Mouse (Mus musculus) liver, embryonic 12.5 days (tissue): ENCODE measurements around the gene Cbr4. TPM values are rescaled to one million over a fixed set of nuclear protein-coding genes. Genes with fewer than 3 reads are reported as not detected.

Source experiments
- ATAC-seq: fragments of 200-750 bp; cut with Nextera tagmentation; 2 replicates; pipeline ENCODE4 v1.8.0; 2017; ENCODE audit warnings: moderate number of reproducible peaks, mild to moderate bottlenecking, moderate library complexity
- H3K27ac ChIP-seq: fragments of 300-500 bp; sonication (generic); 2 replicates; pipeline ENCODE4 v1.5.1; 2016; ENCODE audit warnings: mild to moderate bottlenecking
- H3K27me3 ChIP-seq: fragments of 300-500 bp; sonication (generic); replicated peaks from 2 replicates; pipeline ENCODE4 v1.6.1; 2016; ENCODE audit warnings: mild to moderate bottlenecking, moderate library complexity
- H3K36me3 ChIP-seq: fragments of 300-500 bp; sonication (generic); 2 replicates; pipeline ENCODE4 v1.6.1; 2016; ENCODE audit warnings: mild to moderate bottlenecking, moderate library complexity
- H3K4me1 ChIP-seq: fragments of 300-500 bp; sonication (generic); 2 replicates; pipeline ENCODE4 v1.6.1; 2016
- H3K4me2 ChIP-seq: fragments of 300-500 bp; sonication (generic); 2 replicates; pipeline ENCODE4 v1.6.1; 2016; ENCODE audit warnings: mild to moderate bottlenecking, moderate library complexity
- H3K4me3 ChIP-seq: fragments of 300-500 bp; sonication (generic); 2 replicates; pipeline ENCODE4 v1.5.1; 2016; ENCODE audit warnings: mild to moderate bottlenecking, moderate library complexity
- H3K9ac ChIP-seq: fragments of 300-500 bp; sonication (generic); 2 replicates; pipeline ENCODE4 v1.6.1; 2016; ENCODE audit warnings: mild to moderate bottlenecking, moderate library complexity
- H3K9me3 ChIP-seq: fragments of 300-500 bp; sonication (generic); replicated peaks from 2 replicates; pipeline ENCODE4 v1.6.1; 2016; ENCODE audit warnings: mild to moderate bottlenecking, moderate library complexity
- WGBS: fragments of 180-500 bp; shearing (Covaris S2); methylation state at CpG from one replicate; pipeline ENCODE4 v1.1.7; 2016; ENCODE audit not compliant: insufficient replicate concordance; 5-methylcytosine and 5-hydroxymethylcytosine counted together
- polyA plus RNA-seq: library from polyadenylated mRNA; unstranded; fragments of >200 nt; fragmentation: Nextera tagmentation; extraction: Ambion mirVana; gene quantifications from 2 replicates; pipeline ENCODE4 v1.2.1, GENCODE M21; 2016

The Cbr4 gene
- polyA plus RNA-seq, 1 experiment from 2014 or later: 19.6 TPM

GRCm38 (mm10) chr8:61466696-61467552, 20.6 kb upstream of the Cbr4 start:
- Histone ChIP-seq H3K9me3 (no peaks in the 10 kb centered on the region), H3K27me3 (no peaks in the 10 kb centered on the region), H3K4me2 (no peak overlapping the region), H3K9ac (no peak overlapping the region), H3K4me3 (no peak overlapping the region), H3K36me3 (no peaks in the 10 kb centered on the region), H3K27ac (no peak overlapping the region), H3K4me1 (no peaks in the 10 kb centered on the region)
- WGBS: 83% methylated on average over 15 of the region's 15 CpGs
- no peak for ATAC-seq

GRCm38 (mm10) chr8:61467553-61467815, 20.1 kb upstream of the Cbr4 start:
- Histone ChIP-seq H3K36me3 (no peaks in the 10 kb centered on the region), H3K4me2 (no peak overlapping the region), H3K9me3 (no peaks in the 10 kb centered on the region), H3K9ac (no peak overlapping the region), H3K4me1 (no peaks in the 10 kb centered on the region), H3K4me3 (no peak overlapping the region), H3K27me3 (no peaks in the 10 kb centered on the region), H3K27ac (no peak overlapping the region)
- ATAC-seq: no peak
- 75% methylated on average over 3 of the region's 3 CpGs for WGBS

- no peak overlapping the region for H3K4me2 ChIP-seq
- H3K9ac ChIP-seq: no peak overlapping the region
- H3K4me3 ChIP-seq: no peak overlapping the region
- no peaks in the 10 kb centered on the region for H3K27me3 ChIP-seq
- 60% methylated on average over 4 of the region's 4 CpGs for WGBS
- ATAC-seq: no peak
- no peaks in the 10 kb centered on the region for H3K36me3 ChIP-seq
- H3K4me1 ChIP-seq: no peaks in the 10 kb centered on the region
- H3K27ac ChIP-seq: no peak overlapping the region
- H3K9me3 ChIP-seq: no peaks in the 10 kb centered on the region
Measured at GRCm38 (mm10) chr8:61470213-61470612, 17.3 kb upstream of the Cbr4 start.

- no peaks in the 10 kb centered on the region for H3K36me3 ChIP-seq
- H3K27me3 ChIP-seq: no peaks in the 10 kb centered on the region
- no peaks in the 10 kb centered on the region for H3K4me1 ChIP-seq
- 57% methylated on average over 6 of the region's 6 CpGs for WGBS
- H3K9me3 ChIP-seq: no peaks in the 10 kb centered on the region
- ATAC-seq: no peak
- H3K4me3 ChIP-seq: no peak overlapping the region
- no peak overlapping the region for H3K27ac ChIP-seq
- H3K9ac ChIP-seq: no peak overlapping the region
- H3K4me2 ChIP-seq: no peak overlapping the region
Measured at GRCm38 (mm10) chr8:61475251-61475673, 12.3 kb upstream of the Cbr4 start.

GRCm38 (mm10) chr8:61476160-61476559, 11.4 kb upstream of the Cbr4 start:
- Histone ChIP-seq H3K27ac (no peak overlapping the region), H3K4me1 (no peaks in the 10 kb centered on the region), H3K9ac (no peak overlapping the region), H3K4me2 (no peak overlapping the region), H3K36me3 (no peaks in the 10 kb centered on the region), H3K9me3 (no peaks in the 10 kb centered on the region), H3K27me3 (no peaks in the 10 kb centered on the region), H3K4me3 (no peak overlapping the region)
- 82% methylated on average over 9 of the region's 9 CpGs for WGBS
- no peak for ATAC-seq

- ATAC-seq: no peak
- no peak overlapping the region for H3K4me2 ChIP-seq
- H3K36me3 ChIP-seq: no peaks in the 10 kb centered on the region
- H3K4me1 ChIP-seq: no peaks in the 10 kb centered on the region
- no peak overlapping the region for H3K27ac ChIP-seq
- no peak overlapping the region for H3K4me3 ChIP-seq
- no peaks in the 10 kb centered on the region for H3K27me3 ChIP-seq
- WGBS: 80% methylated on average over 4 of the region's 4 CpGs
- no peaks in the 10 kb centered on the region for H3K9me3 ChIP-seq
- H3K9ac ChIP-seq: no peak overlapping the region
Measured at GRCm38 (mm10) chr8:61478150-61478549, 9.4 kb upstream of the Cbr4 start.

- Histone ChIP-seq H3K4me3 (no peak overlapping the region), H3K36me3 (no peaks in the 10 kb centered on the region), H3K27me3 (no peaks in the 10 kb centered on the region), H3K9ac (no peak overlapping the region), H3K4me1 (no peaks in the 10 kb centered on the region), H3K9me3 (no peaks in the 10 kb centered on the region), H3K4me2 (no peak overlapping the region), H3K27ac (no peak overlapping the region)
- no peak for ATAC-seq
- WGBS: 77% methylated on average over 8 of the region's 8 CpGs
Measured at GRCm38 (mm10) chr8:61478793-61479192, 8.7 kb upstream of the Cbr4 start.

- Histone ChIP-seq H3K36me3 (no peaks in the 10 kb centered on the region), H3K27ac (no peak overlapping the region), H3K27me3 (no peaks in the 10 kb centered on the region), H3K4me2 (no peak overlapping the region), H3K4me1 (no peaks in the 10 kb centered on the region), H3K4me3 (no peak overlapping the region), H3K9ac (no peak overlapping the region), H3K9me3 (no peaks in the 10 kb centered on the region)
- ATAC-seq: peak; percentile 51; the same call in 1 of the 2 replicates
- 50% methylated on average over 11 of the region's 11 CpGs for WGBS
Measured at GRCm38 (mm10) chr8:61479506-61480214, 7.9 kb upstream of the Cbr4 start.

- Histone ChIP-seq H3K9me3 (no peaks in the 10 kb centered on the region), H3K4me1 (no peaks in the 10 kb centered on the region), H3K4me3 (no peak overlapping the region), H3K27ac (no peak overlapping the region), H3K4me2 (no peak overlapping the region), H3K36me3 (no peaks in the 10 kb centered on the region), H3K27me3 (no peaks in the 10 kb centered on the region), H3K9ac (no peak overlapping the region)
- no peak for ATAC-seq
- 80% methylated on average over 14 of the region's 14 CpGs for WGBS
Measured at GRCm38 (mm10) chr8:61480260-61480967, 7.1 kb upstream of the Cbr4 start.

- peaks cover 9% of the 10 kb centered on the region for H3K4me1 ChIP-seq
- H3K9me3 ChIP-seq: no peaks in the 10 kb centered on the region
- WGBS: 87% methylated on average over 2 of the region's 2 CpGs
- H3K9ac ChIP-seq: peak overlapping the region; percentile 80; the same call in 1 of the 2 replicates
- H3K27ac ChIP-seq: no peak overlapping the region
- peak overlapping the region; percentile 77 for H3K4me3 ChIP-seq
- peak; percentile 19; the same call in 1 of the 2 replicates for ATAC-seq
- H3K4me2 ChIP-seq: peak overlapping the region; percentile 80
- H3K36me3 ChIP-seq: peaks cover 7% of the 10 kb centered on the region; the same call in 1 of the 2 replicates
- H3K27me3 ChIP-seq: no peaks in the 10 kb centered on the region
Measured at GRCm38 (mm10) chr8:61486923-61487529, 508 bp upstream of the Cbr4 start.

GRCm38 (mm10) chr8:61488631-61489030, 1.1 kb downstream of the Cbr4 start:
- WGBS: 87% methylated on average over 8 of the region's 8 CpGs
- peak overlapping the region; percentile 77 for H3K4me3 ChIP-seq

More at GRCm38 (mm10) chr8:61488631-61489030, 1.1 kb downstream of the Cbr4 start:
- H3K9me3 ChIP-seq: no peaks in the 10 kb centered on the region
- peaks cover 18% of the 10 kb centered on the region; the same call in 1 of the 2 replicates for H3K36me3 ChIP-seq
- no peaks in the 10 kb centered on the region for H3K27me3 ChIP-seq
- H3K4me1 ChIP-seq: peaks cover 9% of the 10 kb centered on the region
- H3K4me2 ChIP-seq: peak overlapping the region; percentile 80
- no peak for ATAC-seq
- H3K27ac ChIP-seq: no peak overlapping the region
- peak overlapping the region; percentile 80 for H3K9ac ChIP-seq
